Mouse (Mus musculus): ENCODE data around the gene Slc34a2.

DNA sequence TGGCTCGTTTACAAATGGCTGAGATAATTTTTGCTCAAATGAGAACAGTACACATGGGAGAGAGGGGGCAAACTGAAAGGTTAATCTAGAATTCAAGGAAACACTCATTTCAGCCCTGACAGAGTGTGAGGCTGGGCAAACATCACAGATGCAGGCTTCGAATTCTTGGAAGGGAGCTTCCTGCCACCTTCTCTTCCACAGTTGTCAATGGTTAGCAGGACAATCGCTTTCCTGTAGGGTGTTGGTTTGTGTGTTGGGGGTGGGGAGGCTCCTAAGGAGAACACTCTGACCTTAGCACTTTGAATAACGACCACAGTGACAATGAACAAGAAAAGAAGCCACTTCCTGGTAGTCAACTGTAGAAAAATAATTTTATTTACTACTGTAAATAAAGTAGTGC lies 68.8 kb downstream of the Slc34a2 start:
- no peak for TF ChIP-seq CTCF (IDR thresholded peaks at IDR 0.05; ENCODE audit: low read depth)
- no peak for TF ChIP-seq EP300 (IDR thresholded peaks at IDR 0.05; ENCODE audit: low read depth)

Measured in liver, postnatal 0 days (tissue).